Mouse (Mus musculus) lung, postnatal 10 days (tissue): ENCODE results near the gene Rasgef1b.

ENCODE experiments used
- DNase-seq: peaks from one replicate; pipeline ENCODE4 v3.0.0; 2021

The Rasgef1b gene

DNA sequence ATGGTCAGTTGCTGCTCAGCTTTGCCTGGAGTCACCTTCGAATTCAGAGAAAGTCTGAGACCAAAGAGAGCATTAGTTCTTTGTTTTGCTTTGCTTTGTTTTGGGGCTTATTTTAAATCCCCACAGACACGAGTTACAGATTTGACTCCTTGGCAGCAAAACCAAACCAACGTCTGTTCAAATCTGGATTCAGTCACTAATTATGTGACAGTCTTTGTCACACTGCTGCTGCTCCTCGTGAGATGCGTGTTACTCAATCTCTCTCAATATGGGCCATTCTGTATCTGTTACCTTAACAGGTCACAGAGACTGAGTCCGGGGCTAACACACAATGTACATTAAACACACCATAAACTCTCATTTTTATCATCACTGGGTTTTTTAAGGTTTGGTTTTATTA lies 288.8 kb downstream of the Rasgef1b start:
- no peak for DNase-seq

DNA sequence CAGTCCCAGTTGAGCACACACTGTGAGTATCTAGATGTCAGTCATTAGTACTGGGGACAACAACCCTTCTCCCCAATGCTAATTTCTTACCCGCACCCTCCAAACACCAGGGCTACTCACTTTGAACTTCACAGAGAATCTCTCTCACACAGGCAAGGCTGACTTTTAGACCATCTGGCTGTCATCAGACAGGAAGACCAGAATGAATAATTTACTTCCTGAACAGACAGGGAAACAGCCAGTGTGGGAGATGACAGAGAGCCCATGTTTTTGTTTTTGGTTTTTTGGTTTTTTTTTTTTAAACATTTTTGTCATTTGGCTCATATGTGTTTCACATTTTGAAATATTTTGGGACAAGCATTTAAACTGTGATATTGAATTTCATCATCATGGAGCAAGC lies 290.3 kb downstream of the Rasgef1b start:
- no peak for DNase-seq

DNA sequence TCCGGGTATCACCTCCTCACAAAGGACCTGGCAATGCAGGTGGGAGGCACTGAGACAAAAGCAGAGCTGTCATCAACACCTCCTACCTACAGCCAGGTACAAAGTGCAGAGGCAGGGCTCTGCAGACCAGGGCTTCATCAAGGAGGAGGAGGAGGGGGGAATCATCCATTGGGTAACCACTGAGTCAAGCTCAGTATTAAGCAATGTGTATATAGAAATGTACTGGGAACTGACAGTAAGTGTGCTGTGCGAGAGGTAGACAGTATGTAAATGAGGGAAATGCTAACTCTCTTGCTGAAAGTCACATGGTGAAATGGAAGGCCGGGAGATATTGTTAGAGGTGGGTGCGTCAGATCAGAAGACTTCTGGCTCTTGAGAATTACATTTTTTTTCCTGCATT lies 294.6 kb downstream of the Rasgef1b start:
- DNase-seq = no peak

DNA sequence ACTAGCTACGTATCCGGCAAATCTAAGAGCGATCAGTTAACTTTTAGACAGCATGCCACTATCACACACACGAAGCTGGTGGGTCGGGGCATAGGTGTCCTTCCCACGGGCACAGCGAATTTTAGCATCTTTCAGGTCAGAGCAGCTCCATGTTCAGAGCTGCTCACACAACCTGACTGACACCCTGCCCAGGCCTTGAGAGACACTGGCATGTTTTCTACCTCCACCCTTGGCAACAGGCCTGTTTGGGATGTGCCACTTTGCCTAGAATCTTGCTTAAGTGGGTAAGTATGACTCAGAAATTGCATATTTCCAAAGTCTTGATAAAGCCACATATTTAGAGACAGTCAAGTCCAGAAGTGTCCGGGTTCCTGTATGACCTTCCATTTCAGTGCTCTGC lies 296.4 kb downstream of the Rasgef1b start:
- no peak for DNase-seq

DNA sequence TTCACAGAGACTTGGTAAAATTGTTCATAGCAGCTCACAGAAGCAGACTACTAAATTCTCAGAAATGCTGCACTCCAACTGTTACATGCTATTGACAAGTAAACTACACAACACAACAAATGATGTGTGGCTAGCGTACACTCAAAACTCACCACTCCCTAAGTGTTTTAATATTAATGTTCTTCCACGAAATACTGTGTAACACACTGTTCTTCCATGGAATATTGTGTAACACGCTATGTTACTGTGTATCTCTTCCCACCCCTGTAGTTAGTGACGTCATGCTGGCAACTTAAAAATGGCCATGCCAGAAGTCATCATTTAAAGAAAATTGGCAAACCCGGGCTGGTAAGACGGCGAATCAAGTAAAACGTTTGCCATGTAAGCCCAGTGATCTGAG lies 299.6 kb downstream of the Rasgef1b start:
- no peak for DNase-seq

DNA sequence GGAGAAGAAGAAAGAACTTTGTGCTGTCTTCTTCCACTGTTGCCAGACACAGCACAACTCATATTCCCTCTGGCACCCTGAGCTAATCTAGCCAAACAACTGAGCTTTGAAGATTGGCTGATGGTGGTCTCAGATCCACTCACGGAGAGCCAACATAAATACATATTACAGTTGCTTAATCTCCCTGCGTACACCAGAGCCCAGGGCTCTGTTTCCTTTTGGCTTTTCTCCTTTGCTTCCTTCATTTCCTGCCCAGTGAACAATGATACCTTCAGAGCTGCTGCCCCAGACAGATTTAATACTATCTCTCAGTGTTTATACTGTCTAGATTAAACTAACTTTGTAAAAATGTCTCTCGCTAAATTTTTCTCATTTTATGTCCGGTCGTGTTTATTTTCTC lies 300.2 kb downstream of the Rasgef1b start:
- DNase-seq = no peak

DNA sequence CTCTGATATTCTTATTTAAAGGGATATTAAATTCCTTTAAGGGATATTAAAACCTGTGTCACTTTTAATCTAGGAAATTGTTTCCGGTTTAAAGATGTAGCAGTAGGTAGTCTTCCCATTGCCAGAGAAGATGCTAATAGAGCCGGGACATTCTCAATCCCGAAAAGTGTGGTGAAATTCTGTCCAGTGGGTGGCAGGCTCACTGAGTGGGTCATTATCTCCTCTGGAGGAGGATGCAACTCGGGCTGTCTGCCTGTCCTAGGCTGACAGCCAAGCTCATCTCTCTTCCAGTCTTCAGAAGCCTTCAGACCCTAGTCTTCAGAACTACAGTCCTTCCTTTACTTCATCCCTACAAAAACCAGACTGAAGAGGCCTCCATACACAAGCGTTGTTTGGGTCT lies 305.6 kb downstream of the Rasgef1b start:
- DNase-seq = peak; percentile 21

DNA sequence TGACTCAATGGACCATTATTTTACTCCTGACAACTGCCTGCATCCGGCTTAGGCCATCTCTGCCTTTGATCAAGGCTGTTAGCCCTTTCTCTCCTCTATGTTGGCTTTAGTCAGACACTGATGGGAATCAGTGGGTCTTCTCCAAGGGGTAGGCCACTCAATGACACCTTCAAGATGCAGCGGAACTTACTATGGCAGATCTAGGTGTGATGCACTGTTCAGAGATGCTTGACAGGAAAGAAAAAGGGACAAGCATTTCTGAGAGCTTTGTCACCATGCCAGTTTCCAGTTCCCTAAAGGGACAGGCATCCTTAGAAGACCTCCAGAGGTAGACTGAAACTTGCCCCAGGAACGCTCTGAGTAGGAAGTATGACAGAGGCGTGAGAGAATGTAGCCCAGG lies 306.0 kb downstream of the Rasgef1b start:
- DNase-seq = no peak

DNA sequence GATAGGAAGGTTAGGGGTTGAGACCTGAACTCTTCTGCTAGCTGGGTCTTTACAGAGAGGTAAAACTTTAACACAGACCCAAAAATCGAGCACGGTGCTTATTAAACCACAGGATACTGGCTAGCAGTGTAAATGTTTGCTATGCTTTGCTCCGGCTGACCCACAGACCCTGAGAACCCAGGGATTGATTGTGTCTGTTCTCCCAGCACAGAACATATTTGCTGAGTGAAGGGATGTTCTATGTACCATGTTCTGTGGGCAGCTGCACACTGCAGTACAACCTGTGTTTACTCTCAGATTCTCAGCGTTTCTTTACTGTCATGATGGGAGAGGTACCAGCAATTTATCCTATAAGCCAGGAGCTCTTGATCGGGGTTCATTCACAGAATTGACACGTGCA lies 306.8 kb downstream of the Rasgef1b start:
- no peak for DNase-seq

DNA sequence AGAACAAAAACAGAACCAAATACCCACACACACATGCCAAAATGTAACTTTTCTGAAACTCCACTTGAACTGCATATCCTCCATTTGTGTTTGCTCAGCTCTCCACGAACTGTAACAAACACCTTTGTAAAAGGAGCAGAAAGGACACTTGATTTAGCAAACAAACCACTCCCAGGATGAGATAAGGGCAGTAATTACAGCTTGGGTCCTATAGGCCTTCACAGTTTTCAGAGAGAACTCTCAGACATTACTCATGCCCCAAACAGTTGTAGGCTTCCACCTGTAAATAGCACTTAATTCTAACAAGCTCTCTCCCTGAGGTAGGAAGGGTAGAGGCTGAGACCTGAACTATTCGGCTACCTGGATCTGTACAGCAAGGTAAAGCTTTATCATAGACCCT lies 309.0 kb downstream of the Rasgef1b start:
- peak; percentile 6 for DNase-seq

DNA sequence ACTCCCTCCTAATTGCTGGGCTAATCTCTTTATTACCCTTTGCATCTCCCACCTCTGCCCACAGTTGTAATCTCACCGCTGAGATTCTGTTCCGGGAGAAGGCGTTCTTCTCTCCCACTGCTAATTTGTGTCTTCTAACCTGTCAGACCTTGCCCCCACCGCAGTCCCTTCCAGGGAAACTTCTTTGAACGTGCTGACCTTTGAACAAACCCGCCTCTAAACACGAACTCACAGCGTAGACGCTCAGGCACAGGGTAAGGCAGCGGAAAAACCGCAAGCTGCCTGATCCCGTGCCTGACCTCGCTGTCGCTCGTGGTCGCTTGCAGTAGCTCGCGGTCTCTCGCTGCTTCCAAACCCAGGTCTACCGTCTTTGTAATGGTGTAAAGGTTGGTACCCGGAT lies 312.0 kb downstream of the Rasgef1b start:
- no peak for DNase-seq

DNA sequence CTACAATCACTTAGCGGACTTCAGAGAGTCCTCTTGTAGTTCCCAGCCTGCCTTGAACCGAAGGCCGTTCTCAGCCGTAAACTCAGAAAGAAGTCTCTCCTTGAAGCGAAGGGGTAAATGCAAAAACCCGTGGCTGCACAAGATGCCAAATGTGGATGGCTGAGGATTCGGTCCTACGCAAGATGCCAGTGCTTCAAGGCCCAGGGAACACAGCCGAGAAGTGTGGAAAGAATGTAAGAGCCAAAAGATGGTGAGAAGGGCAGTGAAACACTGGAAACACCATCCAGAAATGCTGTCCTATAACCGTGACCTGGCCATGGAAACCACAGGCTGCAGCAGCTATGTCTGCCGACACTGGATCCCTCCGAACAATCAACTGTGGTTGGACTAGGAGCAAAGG lies 313.2 kb downstream of the Rasgef1b start:
- no peak for DNase-seq

DNA sequence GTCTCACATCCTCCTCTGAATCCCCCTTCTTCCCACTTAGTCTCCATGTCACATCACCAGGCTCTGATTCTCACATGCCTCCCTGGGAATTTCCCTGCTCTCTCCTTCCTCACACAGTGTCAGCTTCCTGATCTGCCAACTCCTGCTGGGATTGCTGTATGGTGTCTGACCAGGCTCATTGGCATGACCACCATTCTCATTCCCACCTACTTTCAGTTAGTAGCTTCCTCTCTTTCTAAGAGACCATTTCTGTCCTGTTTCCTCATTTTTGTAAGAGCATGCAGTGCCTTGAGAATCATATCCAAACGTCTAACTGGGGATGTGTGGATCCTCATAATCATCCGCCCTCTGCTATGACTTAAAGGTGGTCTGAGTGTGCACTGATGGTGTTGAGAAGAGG lies 313.8 kb downstream of the Rasgef1b start:
- DNase-seq = no peak

DNA sequence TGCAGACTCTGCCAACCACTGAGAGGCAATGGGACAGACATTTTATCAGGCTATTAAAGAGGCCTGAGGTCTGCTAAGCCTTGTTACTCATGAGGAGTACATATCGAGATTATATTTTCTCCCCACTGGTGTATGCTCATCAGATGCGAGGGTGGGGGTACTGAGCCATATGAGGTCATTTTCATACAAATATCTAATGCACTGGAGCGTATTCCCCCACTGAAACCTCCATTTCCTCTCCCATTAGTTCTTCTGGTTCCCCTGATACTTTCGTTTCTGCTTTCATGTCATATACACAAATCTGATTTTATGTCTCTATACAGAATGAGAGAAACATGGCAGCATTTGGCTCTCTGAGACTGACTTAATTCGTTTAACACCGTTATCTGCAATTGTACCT lies 314.6 kb downstream of the Rasgef1b start:
- DNase-seq = no peak

DNA sequence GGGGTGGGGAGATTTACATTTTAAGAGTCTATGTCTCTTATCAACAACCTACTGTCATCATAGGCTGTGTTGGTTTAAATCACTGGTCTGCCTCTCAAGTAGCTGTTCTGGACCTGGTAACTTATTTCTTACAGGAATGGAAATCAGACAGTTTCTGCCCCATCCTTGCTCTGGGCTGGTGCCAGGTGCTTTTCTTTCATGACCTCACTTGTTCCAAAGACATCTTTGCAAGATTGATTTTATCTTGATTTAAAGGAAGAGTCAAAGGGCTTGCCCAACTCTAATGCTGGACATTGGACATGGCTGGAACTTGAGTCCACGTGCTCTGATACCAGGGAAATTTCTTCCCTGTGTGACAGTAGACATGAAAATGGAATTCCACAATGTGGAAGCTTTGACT lies 315.0 kb downstream of the Rasgef1b start:
- DNase-seq = no peak

DNA sequence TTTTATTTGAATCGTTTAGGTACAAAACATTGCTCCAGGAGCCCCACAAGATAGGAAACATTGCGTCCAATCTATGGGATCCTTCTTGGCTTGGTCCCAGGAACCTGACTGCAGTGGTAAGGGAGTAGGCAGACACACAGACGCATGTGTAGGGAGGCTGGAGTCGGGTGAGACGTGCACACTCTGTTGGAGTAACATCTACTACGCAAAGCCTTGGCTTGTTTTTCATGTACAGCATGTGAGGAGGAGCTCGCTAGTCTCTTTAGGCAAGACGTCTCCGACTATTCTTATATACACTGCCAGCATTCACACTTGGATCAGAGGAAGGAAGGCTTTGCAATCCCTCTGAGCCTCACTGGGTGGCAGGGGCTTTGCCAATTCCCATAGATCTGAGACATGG lies 315.5 kb downstream of the Rasgef1b start:
- DNase-seq = no peak

DNA sequence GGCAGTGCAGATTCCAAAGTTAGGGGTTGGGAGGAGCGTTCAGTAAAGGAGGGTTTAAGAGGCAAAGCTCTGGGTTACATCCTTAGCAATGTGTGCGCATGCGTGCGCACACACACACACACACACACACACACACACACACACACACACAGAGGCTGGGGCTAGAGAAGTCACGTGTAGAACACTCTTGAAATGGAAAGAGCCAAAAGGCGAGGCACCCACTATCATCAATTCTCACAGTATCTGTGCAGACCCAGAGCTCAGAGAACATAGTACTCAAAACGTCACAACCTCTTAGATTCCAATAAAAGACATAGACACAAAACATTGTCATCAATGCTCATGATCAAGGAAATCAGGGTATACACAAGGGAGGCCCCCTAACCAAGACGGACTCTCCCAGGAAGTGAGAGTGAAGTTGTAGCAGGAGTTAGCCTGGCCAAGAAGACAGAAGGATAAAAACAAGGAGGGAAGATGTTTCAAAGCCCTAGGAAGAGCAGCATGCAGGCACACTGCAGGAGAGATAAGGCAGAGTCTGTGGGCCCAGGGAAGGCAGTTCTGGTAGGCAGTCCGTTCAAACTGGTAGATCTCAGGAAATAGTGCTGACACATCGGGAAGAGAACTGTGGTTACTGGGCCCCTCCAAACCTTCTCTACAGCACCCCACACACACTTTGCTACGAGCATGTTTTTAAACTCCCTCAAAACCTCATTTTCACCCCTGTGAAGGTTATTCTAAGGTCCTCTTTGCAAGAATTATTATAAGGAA lies 324.3 kb downstream of the Rasgef1b start:
- no peak for DNase-seq

DNA sequence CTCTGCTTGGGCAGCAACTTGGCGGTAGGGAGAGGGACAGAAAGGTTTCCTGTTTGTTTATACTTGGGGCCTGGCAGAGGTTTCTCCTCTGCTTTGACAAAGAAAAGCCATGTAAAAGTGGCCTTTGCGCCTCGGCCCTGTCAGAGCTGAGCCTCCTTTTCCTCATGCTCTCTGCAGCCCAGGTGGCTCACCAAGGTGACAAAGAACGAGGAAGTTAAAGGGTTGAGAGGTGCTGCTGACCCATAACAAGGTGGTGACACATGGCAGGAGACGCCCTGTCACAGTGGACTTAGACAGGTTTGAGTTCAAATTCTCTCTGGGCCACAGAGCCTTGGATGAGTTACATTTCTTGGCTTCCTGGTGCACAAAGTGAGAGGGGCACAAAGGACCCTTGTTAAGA lies 325.5 kb downstream of the Rasgef1b start:
- no peak for DNase-seq

DNA sequence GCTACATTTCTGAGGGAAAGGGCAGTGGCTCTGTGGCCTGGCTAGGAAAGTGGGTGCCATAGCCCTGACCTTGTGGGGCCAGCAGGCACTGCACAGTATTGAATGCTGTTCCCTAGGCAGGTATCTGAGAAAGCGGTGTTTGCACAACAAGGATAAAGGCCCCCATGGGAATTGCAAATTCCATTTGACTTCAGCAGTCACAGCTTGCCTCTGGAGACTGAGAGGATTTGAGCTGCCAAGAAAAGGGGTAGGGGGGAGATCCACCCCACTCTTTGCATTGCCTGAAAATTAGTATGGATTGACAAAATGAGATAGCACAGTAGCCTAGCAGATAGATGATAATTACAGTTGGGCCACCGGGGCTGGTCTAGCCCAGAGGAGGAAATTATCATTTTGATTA lies 326.1 kb downstream of the Rasgef1b start:
- DNase-seq = no peak

DNA sequence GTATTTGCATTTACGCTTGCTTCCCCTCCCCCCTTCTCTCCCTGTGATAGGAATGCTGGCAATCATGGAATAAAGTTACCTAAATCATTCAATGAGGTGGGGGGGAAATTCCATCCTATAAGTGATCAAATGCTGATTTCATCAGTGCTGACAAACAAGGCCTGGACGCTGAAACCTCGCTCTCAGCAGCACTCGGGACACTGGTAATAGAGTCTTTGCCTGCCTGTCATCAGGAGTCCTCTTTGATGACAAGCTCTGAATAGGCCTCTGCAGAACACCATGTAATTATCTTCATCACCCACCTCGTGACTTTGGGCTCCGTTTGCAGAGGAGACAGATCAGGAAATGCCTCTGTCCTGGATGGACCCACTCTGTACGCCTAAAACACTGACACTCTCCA lies 326.6 kb downstream of the Rasgef1b start:
- no peak for DNase-seq

DNA sequence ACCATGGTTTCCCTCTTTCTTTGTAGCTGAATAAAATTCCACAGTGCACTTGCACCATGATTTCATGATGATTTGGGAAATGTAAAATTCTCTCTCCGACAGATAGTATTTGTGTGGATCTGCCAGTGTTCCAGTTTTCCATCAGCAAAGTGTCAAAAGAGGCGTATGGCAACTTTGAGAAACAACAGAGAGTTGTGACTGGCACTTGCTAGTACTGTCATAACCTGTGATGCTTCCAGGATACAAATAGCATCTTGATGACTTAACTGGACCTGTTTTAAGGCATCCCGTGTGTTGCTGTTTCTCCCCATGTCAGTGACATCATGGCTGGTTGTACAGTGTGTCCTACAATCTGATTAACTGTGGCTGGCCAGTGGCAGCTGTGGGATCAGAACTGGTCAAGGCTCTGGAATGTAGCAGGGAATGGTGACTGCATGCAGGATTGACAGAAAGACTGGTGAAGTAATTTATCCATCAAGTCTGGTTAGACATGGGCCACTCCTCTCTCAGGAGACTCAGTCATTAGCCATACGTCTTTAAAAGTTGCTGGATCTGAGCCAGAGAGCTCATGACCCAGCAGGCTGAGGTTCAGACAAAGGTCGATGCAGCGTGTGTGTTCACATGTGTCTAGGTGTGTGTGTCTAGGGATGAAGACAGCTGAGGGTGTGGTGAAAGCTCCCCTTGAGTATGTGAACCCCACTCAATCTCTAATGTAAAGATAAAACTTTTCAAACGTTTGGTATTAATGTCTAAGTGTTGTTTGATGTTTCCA lies 328.8 kb downstream of the Rasgef1b start:
- peak; percentile 74 for DNase-seq

DNA sequence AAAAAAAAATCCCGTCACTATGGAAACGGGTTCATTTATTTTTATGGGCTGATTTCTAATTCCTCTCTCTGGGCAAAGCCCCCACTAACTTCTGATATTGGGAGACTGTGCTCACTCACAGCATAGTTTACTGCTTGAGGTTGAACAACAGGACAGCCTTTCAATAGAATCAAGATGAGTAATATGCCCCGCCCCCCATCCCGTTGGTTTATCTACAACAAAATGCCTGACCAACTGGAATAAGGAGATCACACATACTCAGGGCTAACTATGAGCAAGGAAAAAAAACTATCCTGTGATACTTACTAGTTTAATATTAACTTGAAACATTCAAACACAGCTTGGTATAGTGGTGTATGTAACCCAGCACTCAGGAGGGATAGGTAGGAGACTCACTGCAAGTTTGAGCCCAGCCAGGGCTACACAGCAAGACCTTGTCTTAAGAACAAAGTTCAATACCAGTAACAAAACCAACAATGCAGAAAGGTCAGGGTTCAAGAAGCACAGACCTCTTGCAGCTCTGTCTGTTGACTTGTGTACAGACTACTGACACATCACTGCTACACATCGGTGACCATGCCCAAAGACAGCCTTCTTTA lies 330.3 kb downstream of the Rasgef1b start:
- DNase-seq = no peak

DNA sequence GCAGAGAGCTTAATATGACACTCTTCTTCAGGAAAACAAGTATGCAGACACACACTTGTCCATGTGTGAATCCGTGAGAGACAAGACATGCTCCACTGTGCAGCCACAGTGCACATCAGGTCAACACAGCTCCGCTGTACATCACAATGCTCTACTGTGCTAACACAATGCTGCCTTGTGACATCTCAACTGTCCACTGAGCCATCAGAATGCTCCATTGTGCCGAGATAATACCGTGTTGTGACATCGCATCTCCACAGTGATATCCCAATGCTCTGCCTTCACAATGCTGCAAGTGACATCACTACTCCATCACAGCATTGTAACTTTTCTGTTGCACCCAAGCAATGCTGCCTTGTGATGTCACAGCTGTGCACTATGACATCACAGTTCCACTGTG lies 334.3 kb downstream of the Rasgef1b start:
- DNase-seq = no peak

DNA sequence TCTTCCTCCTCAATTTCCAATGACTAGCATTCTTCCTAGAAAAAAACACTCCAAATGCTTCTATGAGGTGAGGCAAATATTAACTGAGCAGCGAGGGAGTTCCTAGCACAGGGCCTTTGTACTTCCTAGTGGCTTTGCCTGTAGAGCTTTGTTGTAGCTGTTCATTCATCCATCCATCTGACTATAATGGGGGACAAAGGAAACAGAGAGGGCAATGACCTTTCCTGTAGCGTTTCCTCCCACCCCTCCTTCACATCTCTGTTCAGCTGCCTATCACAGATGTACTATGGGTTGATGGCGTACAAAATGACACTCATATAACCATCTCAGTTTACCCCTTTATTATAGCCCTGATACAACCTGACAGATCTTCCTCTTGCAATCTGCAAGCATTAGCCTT lies 337.3 kb downstream of the Rasgef1b start:
- no peak for DNase-seq
